Mouse (Mus musculus) layer of hippocampus, adult 8-10 months (tissue): ENCODE measurements at regions not wholly inside any gene's neighbourhood (a gene's known extent, or its start where the extent isn't known, plus 50 kb on each side); places are given as distances from the start of the nearest gene placed in this dataset.

Experiments used
- DNase-seq, 2 experiments: peaks; one replicate each; pipeline ENCODE4 v3.0.0; 2022; ENCODE audit warnings: low spot score in 2 of 2

DNA sequence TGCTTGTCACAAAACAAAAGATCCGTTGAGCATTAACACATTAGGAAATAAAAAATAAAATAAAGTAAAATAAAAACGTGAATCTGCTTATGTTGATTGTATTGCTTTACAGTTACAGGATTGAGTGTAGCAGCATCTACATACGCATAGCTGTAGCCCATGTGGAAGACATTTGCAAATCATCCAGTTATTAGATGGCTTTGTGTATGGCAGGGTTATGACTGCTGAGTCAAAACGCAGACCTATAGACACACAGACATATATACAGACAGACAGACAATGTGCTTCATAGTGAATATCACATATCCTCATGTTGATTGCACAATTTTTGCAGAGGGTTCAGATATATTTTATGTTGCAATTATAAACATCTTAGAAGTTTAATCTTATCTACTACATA lies 64.5 kb downstream of the Gm11146 start:
- DNase-seq: no peak

DNA sequence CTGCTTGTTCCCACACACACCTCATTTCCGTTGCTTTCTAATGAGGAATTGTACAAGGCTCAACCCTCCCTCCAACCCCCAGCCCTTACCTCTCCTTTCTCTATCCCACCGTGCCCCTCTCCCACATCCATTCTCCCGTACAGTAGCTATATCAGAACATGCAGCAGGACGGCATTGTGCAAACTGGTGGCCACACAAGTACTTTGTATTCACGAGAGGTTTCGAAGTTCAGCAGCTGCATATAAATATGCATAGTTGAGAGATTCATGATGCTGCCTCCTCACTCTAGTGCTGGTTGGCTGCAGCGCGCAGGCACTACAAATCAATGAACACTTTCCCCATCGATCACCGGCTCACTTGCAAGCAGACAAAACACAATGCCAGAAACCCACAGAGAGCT lies 65.1 kb downstream of the Gm11146 start:
- DNase-seq: peak; percentile 38 to 49

DNA sequence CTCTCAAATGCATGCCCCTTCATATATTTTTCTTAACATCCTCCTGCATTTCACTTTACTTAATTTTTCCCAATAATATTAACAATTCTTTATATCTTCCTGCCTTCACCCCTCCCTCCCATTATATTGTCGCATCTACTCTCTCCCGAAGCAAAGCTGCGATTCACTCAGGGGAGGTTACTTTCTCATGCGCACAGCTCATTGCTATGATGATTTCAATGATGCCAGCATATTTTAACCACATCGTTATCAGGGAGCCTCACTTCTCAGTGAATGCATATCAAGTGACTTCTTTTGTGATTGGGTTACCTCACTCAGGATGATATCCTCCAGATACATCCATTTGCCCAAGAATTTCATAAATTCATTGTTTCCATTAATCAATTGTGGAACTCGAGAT lies 65.6 kb downstream of the Gm11146 start:
- no peak for DNase-seq

DNA sequence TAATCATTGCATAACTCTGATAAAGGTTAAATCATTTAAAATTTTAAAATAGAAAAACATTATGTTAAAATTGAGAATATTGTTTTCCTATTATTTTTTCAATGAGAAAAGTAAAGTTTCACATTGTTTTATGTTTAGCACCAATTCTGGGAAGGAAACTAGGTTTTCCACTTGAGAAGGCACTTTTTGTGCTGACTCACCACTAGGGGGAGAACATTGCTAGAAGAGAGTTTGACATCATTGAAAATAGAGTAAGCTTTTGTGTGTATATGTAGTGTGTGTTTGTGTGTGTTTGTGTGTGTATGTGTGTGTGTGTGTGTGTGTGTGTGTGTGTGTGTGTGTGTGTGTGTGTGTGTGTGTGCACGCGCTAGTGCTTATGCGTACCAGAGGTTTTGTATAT lies 66.9 kb downstream of the Gm11146 start:
- DNase-seq: no peak

DNA sequence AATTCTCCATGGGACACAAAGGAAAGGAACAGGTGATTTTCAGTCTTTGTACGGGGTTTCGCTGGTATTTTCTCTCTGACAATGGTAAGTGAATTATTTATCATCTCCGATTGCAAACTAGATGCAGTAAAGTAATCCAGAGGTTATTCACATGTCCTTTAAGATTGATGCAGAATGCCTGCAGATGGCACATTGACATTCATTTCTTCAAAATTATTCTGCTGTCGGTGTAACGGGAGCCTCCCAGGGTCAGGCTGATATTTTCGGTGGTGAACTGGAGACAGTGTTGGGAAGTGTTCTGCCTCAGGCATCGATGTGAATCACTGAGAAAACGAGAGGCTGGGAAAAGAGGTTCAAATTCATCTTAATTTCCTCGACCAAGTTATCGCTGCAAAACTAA lies 70.3 kb downstream of the Gm11146 start:
- DNase-seq: no peak

DNA sequence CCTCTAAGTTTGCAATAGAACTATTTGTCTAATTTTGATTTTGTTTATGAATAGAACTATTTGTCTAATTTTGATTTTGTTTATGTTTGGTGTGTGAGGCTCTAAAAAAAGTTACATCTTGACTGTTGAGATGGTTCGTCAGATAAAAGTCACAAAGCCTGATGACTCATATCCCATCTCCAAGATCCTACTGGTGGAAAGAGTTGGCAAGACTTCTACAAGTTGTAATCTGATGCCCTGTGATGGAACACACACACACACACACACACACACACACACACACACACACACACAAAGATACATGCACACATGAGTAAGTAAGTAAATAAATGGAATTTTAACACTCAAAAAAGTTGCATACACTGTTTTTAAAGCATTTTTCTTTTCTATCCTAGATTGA lies 73.9 kb downstream of the Gm11146 start:
- no peak for DNase-seq

DNA sequence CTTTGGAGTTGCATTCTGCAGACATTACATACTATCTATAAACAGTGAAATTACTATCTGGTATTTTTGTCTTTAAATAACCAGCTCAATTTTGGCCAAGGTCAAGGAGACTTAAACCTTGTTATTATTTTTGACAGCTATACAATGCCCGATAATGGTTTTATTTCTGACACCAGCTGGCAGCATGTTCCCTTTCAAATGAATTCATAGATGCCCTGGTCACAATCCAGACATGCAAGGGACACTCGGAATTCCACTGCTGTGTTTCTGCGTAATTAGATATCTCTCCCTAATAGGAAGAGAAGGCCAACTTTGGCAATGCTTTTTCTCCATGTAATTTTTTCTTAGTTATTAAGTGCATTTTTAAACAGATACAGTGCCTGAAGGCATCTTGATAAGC lies 87.3 kb downstream of the Gm11146 start:
- no peak for DNase-seq

DNA sequence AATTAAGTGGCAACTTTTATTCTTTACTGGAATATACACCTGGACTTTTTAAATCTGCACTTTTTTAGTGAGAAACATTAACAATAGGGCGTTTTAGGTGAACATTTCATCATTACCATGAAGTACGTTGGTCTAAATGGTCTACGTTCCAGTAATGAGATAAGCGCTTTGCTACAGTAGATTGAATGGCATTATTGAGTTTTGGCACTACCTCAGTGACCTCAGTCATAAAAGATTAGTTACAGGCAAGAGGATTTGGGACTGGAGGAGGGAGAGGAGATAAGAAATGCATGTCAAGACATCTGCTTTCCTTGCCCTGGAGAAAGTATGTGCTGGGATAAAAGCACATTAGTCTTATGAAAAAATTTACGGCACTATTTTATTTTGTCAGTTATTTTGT lies 98.3 kb downstream of the Gm11146 start:
- no peak for DNase-seq

DNA sequence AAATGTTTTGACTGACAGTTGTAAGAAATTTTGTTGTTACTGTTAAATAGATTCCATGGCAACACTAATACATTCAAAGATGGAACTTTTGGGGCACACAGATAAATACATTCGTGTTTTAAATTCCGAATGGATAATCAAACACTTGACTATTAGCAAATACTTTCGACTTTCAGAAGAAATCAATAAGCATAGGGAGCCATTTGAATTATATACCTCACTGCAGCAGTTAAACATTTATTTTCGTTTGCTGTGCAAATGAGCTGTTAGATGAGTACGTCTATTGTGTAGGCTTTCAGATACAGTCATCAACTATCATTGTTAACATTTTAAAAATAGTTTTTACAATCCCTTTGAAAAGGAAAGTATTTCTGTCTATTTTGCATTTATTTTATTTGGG lies 99.0 kb downstream of the Gm11146 start:
- no peak for DNase-seq

DNA sequence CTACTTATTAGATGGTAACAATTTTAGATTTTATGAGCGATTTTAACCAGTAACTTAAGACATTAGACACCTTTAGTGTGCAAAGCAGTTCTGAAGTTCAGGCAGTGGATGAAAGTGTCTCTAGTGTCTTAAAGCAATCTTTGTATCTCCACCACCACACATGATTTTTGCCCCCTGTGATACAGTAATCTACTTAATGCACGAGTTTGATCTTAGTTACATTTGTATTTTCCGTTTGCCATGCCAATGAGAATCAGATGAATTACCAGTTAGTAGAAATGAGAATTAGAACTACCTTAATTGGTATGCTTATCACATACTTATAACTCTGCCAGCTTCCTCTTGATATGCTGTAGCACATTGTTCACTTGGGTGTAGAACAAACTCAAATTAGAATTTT lies 99.9 kb downstream of the Gm11146 start:
- DNase-seq: no peak

DNA sequence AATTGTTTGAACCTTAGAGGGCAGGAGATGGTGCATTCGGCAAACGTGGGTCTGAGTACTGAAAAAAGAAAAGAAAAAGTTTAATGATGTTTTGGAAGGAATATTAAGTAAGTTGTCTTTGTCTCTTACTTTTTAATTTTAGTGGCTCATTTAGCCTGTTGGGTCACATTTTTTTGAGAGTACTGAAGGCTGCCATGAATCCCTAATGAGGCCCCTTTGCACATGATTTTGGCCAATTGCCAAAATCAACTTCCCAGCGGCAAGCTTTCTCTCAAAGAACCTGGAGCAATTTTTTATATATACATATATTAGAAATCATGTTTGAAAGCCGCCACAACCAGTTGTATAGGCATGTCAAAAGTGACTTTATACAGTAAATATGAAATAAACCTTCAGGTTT lies 100.9 kb downstream of the Gm11146 start:
- DNase-seq: no peak

DNA sequence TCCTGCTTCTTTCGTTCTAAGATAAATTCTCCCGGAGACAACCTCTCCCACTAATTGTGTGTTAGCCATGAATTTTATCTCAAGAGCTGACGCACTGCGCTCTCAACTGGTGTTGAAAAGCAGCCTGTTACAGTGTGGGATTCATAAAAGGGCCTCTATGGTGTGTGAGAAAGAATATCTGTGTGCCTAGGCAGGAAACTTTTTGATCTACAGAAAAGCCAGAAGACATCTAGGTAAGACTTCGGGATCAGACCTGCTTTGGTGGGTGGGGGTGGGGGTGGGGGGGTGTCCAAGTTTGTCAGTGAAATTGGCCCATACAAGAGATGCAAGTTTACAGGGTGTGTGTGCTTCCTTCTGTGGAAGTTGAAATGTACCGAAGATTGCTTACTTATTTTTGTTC lies 101.5 kb downstream of the Gm11146 start:
- DNase-seq: peak in 1 of 2 experiments; percentile 30

DNA sequence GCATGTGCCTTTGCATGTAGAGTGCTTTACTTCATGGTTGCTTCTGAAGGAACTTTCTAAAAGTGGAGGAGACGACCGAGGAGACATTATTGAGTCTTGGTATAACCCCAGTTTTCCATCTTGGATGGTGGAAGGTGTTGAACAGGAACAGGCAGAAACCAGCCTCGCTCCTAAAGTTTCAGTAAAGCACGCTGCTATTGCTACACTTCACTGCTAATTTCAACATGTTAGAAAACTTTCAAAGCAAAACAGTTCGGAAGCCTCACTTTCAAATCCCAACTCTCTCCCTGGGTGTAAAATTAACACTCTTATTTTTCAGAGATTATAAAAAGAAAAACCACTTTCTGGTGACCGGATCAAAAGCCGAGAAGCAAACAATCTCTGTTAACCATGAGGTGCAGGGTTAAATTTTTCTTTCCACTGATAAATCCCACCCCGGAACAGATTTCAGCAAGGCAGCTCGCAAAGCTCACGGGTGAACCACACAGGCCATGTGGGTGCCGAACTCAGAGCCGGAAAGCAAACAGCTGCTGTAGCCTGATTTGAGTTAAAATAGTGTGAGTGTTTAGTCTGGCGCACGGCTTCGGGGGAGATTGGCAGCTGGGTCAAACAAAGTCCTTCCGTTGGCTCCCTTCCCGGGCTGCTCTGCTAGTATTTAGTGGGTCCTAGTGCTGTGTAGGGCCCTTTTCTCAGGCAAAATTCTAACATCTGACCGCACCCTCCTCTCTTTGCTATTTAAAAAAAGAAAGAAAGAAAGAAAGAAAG lies 102.2 kb downstream of the Gm11146 start:
- peak; percentile 85 to 86 for DNase-seq

DNA sequence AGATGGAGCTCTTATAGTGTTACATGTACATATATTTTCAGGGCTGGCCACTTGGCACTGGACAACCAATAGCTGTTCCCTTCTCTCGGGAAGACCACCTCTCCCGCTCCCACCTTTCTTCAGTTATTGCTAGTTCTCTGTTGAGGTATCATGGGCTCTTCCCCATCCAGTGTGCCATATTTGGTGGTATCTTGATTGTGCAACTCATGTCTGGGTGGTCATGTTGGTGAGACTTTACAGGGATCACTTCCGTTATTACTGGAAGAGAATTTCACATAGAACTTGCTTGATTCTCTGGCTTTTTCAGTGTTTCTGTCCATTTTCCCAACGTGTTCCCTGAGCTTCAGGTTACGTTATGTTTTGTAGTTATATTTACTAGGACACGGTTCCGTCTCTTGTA lies 106.6 kb downstream of the Gm11146 start:
- no peak for DNase-seq

DNA sequence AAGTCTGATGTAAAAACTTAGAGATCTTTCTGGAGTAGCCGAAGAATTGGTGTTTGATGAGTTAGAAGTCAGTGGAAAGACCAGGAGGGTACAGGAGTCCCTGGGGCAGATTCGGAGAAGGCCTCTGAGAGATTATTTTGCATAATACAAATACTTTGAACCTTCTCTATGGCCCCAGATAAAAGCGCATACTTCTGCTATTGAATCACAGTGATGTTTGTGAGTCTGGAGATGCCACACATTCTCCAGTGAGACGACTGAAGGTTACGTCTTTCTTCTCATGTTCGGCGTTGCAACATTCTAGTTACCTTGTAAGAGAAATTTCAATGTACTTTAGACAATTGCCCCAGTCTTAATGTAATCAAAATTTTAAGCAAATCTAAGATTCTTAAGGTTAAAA lies 107.9 kb downstream of the Gm11146 start:
- no peak for DNase-seq

DNA sequence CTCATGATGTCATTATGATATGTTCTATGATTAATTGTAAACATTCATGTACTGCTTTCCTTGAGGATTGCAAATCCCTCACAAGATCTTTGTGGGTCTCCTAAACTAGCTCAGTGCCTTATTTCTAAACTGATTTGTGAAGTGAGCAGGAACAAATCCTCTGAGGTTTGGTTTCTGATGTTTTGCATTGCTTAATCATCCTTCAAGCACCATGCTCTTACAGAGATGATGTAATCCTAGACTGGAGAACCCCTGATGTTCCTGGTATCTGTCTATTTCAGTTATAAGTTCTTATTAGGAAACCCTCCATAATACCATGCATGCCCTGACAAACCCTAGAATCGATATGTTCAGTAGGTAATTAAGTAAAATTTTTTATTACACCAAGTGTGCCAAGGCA lies 113.7 kb downstream of the Gm11146 start:
- DNase-seq: no peak

DNA sequence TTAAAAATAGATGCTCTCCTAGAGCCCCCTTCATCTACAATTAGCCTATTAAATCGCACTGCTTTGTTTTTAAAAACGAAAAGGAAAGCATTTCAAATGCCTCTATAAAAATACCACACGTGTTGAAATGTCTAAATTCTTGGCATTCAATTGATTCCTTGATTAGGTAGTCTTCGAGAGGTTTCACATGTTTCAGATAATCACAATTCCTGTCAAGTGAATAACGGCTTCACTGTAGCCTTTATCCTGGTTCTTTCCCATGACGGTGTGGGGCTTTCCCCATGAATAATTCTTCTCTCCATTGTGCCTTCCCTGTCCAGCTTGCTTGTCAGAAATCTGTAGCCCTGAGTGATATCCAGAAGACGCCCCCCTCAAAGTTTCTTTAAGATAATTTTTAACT lies 122.1 kb downstream of the Gm11146 start:
- DNase-seq: no peak

DNA sequence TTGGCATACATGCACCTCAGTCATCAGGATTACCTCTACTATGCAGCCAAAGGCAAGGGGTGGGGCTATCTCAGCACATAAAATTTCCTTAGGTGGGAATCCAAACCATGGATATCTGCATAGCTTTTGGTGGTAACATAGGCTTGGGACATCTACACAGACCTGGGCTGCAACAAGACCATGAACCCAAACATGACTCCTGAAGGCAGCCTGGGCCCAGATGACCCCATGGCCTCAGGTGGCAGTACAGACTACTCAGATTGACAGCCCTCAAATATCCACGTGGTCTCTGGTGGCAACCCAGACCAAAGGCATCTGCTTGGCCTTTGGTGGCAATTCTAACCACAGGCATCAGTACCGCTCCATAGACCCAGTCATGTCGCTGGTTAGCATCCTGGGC lies 130.0 kb downstream of the Gm11146 start:
- DNase-seq: no peak

DNA sequence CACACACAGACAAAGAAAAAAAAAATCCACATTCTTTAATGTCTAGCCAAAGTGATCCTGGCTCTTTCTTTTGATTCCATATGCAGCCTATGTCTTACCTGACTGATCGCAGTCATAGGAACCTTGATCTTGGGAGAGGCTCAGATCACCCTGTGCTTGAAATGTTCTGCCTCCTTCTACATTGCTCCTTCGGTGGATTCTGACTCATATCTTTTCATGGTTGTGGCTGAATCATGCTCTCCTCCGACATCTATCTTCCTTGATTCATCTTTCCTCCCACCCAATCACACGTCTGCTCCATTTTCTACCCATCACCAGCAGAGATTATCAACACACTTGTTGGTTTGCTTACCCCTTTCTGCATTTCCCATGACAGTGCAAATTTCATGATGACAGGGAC lies 132.0 kb downstream of the Gm11146 start:
- DNase-seq: no peak

DNA sequence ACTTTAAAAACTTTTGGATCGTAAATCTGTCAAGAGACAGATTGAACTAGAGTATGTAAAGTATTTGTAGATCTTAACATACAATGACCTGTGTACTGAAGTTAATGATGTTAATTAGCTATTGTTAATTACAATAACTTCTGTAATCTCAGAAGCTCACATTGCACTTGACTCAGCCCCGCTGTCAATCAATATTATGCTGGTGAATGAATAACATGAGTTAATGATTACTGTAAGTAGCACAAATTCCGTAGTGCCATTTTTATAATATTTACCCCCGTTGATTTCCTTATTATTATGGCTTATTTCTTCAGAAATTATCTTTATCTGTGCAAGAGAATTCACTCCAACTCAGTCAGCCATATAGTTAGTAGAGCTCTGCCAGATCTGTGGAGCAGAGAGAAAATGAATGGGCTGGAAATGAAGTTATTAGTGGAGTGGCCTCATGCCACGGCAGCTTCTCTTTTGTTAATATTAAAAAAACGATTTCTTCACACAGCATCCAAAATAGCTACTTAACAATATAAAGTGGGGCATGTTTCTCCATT lies 132.5 kb downstream of the Gm11146 start:
- no peak for DNase-seq

DNA sequence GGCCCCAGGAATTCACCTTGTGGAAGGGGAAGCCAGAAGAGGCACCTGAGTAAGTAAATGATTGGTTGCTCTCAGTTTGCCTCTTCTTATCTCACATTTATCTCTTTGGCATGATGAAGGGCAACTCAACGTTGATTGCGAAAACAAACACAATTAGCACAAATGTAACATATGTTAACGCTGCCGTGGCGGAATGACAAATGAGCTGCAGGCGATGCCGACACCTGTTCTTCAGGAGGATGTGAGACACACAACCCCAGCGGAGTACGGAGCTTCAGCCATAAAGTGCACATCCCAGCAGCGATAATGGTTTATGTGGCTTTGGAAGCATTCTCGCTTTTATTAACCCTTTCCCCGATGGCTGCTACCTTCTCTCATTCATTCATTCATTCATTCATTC lies 134.7 kb downstream of the Gm11146 start:
- DNase-seq: peak in 1 of 2 experiments; percentile 26

DNA sequence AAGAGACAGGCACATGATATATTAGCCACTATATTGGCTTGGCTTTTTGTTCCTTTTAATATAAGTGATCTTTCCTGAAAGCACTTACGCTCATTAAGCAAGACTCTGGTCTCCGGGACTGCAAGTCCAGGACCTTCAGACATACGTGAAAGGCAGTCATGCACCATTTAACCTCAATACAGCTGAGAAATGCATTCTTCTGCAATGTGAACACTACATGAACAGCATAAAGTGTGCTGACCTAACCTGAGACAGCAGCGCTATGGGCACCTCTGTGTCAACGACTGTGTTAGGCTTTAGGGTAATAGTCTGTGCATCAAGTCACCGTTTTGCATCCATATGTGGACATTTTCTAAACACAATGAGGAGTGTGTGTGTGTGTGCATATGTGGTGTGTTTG lies 137.3 kb downstream of the Gm11146 start:
- DNase-seq: no peak

DNA sequence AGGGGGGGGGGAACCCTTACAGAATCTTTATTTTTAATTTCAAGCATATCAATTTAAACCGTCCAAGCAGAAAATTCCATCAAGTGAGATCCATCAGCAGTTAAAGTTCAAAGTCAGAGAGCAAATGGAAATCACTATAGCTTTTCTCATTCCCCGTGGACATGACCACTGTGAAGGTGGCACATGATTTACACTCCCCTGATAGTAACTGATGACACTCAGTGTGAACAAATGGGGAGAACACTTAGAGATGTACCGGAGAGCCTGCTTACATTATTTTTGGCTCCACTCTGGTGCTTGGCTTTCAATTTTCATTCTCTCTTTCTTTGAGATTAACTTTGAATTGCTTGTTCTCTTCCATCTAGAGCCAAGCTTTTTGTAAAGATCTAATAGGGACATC lies 140.0 kb downstream of the Gm11146 start:
- no peak for DNase-seq

DNA sequence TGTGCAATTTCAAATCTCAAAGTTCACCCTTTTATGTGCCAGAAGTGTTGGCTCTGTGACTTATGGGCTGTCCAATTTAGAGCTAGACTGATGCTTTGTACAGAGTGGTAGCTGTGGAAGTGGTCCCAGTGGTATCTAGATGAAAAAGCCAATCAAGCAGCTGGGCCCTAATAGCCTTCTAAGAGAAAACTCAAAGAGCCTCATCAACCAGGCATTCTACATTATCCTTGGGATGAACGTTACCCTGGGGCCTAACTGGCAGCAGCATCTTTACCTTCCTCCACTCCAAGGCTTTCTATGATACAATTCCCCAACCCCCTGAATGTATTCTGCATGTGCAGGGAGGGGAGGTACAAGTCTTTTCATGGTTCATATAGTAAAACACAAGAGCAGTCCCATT lies 140.4 kb downstream of the Gm11146 start:
- no peak for DNase-seq
